Mouse (Mus musculus) 3134 (cell line): ENCODE data around the gene Gdf10.

Source experiments
- DNase-seq: peaks from one replicate; pipeline ENCODE4 v3.0.0-alpha.2; 2011; ENCODE audit warnings: low spot score; ENCODE audit not compliant: insufficient read length; ENCODE audit errors: extremely low read depth

Gene Gdf10

GRCm38 (mm10) chr14:33933778-33934317, 10.5 kb downstream of the Gdf10 start:
- DNase-seq, result no peak

GRCm38 (mm10) chr14:33939117-33939516, 15.7 kb downstream of the Gdf10 start:
- no peak for DNase-seq

- DNase-seq, result no peak
Observed at GRCm38 (mm10) chr14:33940739-33941138, 17.4 kb downstream of the Gdf10 start, which contains the start of gene Gdf2. Gdf2 (plus strand) TSS chr14:33941039.

GRCm38 (mm10) chr14:33942222-33942621, 18.8 kb downstream of the Gdf10 start:
- no peak for DNase-seq

DNA sequence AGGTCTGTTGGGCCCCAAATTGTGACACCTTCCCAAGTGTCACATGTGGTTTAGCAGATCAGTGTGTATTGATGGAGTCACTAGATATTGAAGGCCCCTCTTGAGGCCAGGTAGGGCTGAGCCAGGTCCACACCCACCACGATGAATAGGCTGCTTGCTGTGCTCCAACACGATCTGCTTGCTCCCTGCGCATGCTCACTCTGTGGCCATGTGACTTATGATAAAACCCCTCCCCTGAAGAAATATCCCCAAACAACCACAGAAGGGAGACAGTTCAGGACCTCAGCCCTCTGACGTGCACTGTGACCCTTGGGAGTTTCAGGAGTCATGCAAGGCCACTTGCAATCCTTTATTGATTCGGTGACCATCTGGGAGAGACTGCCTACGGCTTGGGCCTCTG, 22.7 kb downstream of the Gdf10 start:
- DNase-seq, result no peak

DNA sequence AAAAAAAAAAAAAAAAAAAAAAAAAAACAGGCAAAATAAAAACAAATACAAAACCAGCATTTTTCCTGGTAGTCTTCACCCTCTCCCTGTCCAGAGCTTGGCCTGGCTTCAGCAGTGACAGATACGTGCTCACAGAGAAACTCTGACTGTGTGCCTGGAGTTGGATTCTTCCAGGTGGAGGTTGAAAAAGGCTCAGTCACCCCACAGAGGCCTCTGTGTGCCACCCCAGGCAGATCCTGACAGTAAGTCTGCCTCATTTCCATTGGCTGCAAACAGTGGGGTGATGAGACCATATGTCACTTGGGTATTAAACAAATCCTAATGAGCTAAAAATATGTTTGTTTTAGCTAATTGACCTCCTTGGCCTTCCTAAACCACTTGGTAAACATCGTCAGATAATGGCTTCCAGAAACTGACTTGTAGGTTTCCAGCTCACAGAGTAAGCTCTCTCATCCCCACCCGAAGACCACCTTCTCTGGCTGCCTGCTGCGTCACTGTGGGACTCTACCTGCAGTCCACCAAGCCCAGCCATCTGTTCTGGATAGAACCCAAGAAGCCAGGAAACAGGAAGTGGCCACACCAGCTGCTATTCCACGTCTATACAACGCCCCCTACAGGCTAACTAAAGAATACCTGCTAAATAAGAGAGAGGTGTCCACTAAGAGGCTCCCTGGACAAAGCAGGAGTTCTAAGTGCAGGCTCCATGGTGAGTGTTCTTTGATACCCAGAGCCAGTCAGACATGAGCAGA, 29.0 kb downstream of the Gdf10 start:
- no peak for DNase-seq

- no peak for DNase-seq
Observed at GRCm38 (mm10) chr14:33953761-33954160, 30.4 kb downstream of the Gdf10 start, which contains the start of gene Rbp3. Rbp3 (plus strand) TSS chr14:33954003.

- no peak for DNase-seq
Observed at GRCm38 (mm10) chr14:33956055-33956454, 32.7 kb downstream of the Gdf10 start.

DNA sequence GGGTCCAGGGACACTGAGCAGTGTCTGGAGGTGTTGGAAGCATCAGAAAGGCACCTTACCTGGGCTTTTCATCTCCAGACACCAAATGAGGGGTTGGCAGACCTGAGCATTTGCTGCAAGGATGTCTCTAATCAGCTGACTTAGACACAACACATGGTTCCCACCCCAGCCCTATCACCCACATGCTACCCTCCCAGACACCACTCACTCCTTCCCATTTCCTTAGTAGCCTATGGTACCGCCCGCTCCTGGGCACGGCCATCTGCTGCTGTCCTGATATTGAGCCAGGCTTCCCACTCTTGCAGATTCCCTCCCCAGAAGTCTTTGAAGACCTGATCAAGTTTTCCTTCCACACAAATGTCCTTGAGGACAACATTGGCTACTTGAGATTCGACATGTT, 34.8 kb downstream of the Gdf10 start:
- DNase-seq, result no peak

DNA sequence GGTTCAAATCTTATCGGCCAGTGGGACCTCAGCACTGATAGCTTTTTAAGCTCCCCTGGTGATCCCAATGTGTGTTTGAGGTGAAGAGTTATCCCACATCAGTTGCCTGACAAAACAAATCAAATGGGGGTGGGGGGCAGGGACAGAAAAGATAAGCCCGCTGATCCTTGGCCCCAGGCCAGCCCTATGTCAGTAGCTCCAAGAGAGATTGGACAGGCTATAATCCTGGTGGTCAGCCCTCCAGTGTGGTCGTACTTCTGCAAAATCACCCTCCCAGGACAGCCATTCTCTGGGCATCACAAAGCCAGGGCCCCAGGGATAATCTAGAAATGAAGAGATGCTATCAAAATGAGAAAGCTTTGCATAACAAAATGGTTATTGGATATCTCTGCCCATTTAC, 35.5 kb downstream of the Gdf10 start:
- DNase-seq, result no peak

GRCm38 (mm10) chr14:33959341-33959740, 36.0 kb downstream of the Gdf10 start:
- DNase-seq, result no peak

- DNase-seq, result no peak
Observed at GRCm38 (mm10) chr14:33965675-33966074, 42.3 kb downstream of the Gdf10 start.

- DNase-seq, result no peak
Observed at GRCm38 (mm10) chr14:33972679-33973078, 49.3 kb downstream of the Gdf10 start.

DNA sequence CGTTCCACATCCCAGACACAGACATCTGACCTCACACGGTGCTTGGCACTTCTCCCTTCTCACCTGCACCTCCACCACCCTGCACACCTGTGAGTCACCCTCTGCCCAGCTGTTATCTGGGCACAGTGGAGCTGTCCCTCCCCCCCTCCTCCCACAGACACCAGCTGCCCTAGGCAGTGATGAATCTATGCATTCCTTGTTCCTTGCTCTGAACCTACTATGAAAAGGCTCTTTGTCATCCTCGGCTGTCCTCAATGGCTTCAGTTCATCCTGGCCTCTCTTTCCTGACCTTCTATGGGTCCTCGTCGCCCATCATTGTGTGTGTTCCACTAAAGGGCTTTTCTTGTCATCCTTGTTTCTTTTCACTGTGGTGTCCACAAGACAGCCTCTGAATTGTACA, 51.4 kb downstream of the Gdf10 start:
- no peak for DNase-seq

DNA sequence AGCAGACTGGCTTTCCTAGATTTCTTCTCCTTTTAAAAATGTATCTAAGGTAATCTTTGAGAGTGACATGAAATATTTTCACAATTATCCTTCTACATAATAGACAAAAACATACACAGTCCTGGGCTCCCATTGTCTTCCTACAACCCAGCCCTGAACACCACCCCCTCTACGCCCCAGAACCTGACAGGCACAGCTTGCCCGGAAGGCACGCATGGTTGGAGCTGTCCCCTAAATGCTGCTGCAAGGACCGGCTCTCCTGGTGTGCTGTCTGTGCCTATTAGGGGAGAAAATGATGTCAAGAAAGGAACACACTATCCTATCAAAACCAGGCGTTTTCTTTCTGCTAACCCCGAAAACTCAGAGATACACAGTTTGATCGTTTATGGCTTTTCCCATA, 54.4 kb downstream of the Gdf10 start:
- DNase-seq, result no peak

GRCm38 (mm10) chr14:33978604-33979059, 55.2 kb downstream of the Gdf10 start, which contains the start of gene Zfp488:
Zfp488 (minus strand) TSS chr14:33978764.
- DNase-seq, result no peak
